Mouse (Mus musculus) skeletal muscle tissue, adult 2 months (tissue): ENCODE measurements around the gene Ralgps1.
"Not testable (repeated sequence)": the region's sequence is repeated elsewhere in the genome, so short reads cannot be mapped to it uniquely, and the experiment has no call there.

Source experiments
- DNase-seq: peaks from one replicate; pipeline ENCODE4 v3.0.0-alpha.2; 2012; ENCODE audit warnings: low read depth, low spot score

Gene Ralgps1

DNA sequence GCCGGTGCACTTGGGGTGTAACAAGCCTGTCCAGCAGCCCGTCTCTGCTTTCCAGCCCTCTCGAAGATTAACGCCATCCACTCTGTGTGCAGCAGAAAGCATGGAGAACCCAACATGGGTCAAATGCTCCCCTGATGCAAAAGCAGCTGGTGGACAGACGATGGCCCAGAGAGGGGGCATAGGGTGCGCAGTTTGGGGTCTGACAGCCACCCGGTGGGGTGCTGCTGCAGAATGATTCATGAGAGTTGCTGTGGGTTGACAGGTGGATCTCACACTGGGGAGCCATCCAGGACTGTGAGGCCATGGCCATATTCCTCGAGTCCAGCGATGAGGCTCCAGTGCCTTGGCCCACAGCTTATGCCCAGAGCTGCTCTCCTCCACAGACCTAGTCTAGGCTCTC lies 234.0 kb downstream of the Ralgps1 start:
- DNase-seq, result no peak

DNA sequence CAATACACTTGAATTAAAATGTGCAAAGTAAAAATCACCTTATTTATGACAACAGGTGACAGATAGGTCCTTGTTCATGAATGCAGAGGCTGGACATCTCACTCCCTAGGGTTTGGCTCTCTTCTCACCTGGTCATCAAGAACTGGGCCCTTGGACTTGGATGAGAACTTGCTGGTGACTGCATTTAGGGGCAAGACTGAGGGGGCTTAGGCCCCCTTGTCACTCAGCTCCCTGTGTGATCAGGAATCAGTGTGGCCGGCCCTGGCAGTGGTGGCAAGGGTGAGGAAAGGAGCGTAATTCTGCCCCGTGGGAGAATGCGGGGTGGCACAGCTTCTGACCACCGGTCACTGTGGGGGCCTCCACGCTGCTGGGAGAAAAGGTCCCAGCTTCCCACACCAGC lies 234.9 kb downstream of the Ralgps1 start:
- no peak for DNase-seq

DNA sequence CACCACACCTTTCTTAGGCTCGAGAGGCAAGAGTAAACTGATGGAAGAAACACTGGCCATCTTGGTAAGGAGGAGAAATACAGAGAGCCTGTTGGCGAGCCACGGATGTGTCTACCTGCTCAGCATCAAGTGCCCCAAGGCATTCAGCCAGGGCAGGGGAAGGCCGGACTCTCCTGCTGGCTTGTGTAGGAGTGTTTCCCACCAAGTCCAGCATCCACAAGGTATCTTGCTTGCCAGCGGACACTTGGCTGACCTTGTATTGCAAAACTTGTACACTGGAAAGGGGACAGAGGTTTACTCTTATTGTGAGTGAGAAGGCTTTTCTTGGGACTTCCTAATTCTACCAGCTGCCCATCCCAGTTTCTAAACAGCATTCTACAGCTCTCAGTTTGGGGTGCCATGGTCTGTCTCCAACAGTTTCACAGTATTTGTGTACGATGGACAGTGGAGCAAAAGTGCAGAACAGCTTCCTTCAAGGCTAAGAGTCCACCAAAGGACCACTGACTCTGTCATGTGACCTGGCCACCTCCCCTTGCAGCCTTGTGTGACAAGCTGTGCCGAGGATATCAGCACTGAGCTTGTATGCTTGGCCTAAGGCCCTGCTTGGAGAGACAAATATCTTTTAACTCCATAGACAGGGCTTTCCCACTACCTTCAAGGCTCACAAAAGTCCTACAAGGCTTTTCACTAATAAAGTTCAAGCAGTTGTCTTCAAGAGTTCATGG lies 236.4 kb downstream of the Ralgps1 start:
- no peak for DNase-seq

DNA sequence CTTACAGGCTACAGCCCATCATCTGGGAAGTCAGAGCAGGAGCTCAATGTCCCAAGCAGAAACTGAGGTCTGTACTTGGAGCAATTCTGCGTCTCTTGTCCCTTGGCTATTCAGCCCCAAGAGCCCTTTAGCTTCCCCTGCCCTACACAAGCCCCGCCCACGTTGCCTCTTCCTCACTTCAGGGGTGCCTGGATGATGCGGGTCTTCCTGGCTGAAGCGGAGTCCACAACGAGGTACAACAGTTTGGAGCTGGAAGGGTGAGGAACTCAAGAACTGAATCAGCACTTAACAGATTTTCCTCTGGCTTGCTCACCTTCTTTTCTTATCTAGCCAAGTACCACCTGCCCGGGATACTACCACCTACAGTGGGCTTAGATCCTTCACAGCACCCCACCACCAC lies 239.0 kb downstream of the Ralgps1 start:
- DNase-seq, result no peak

DNA sequence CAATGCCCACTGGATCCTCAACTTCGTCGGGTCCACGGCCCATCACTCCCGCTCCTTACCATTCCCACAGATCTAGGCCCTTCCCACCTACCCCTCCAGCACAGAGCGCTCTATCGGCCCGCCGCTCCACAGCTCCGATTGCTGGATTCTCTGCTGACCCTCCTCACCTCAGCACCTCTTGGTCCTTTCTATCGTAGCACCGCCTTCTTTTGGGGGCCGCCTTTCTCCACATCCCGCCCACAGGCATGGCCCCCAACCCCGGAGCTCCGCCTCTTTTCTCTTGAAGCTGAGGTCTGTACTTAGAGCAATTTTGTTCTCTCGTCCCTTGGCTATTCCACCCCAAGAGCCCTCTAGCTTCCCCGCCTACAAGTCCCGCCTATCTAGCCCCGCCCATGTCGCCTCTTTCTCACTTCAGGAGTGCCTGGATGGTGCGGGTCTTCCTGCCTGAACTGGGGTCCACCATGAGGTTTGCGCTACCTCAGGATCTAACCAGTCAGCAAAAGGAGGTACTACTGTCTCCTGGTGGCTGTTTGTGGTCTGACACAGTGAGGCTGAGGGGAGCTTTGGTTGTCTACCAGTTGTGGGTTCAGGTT lies 239.7 kb downstream of the Ralgps1 start, which contains the start of gene Garnl3:
Gene Garnl3, minus strand, starts transcription at position 155 of the 593 bp plus-strand sequence.
- DNase-seq, result no peak

DNA sequence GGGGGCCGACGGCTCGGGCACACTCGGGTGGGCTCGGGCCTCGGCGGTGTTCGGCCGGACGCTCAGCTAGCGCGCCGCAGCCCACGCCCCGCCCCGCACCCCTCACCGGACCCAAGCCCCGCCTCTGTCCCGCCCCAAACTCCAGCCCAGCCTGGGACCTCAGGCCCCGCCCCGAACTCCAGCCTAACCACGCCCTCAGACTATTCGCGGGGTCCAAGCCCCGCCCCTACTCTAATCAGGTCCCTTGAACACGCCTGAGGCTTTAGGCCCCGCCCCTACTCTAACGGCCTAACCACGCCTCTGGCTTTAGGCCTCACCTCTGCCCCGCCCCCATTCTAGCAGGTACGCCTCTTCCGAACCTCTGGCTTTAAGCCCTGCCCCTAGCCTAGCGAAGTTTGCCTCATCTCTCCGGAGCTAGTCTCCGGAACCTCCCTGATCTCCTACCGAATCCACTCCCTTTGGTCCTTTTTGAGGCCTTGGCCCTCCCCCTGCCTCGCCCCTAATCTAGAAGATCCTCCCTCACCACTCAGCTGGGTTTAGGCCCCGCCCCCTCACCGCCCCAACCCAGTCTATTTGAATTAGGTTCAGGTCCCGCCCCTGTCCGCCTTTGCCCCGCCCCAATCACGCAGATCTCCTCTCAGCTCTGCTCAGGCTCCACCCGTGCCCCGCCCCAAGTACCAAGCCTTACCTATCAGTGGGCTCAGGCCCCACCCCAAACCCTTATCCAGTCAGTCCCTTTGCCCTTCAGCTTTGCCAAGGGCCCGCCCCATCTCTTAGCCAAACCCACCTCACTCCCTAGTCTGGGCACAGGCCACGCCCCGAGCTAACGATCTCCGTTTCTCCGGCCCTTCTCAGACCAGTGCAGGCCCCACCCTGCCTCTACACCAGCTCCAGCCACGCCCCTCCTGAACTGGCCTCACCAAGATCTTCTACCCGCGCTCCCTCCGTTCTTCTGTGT lies 240.5 kb downstream of the Ralgps1 start:
- DNase-seq, result peak; percentile 97

DNA sequence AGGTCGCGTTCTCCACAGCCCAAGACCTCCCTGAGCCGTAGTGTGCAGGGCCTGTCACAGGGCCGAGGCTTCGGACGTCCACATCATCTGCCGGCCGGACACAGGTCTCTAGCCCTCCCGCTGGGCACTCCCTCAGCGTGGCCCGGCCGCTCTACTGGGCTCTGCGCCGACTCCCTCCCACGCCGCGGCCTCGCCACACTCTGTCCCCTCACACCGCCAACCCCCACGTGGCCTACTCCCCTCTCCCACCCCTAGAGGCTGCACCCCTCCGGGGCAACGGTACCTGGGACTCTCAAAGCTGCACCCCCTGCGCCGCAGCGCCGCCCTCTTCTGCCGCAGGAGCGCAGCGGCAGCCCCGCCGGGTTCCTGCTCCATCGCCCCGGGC lies 241.2 kb downstream of the Ralgps1 start:
- DNase-seq, result no peak

DNA sequence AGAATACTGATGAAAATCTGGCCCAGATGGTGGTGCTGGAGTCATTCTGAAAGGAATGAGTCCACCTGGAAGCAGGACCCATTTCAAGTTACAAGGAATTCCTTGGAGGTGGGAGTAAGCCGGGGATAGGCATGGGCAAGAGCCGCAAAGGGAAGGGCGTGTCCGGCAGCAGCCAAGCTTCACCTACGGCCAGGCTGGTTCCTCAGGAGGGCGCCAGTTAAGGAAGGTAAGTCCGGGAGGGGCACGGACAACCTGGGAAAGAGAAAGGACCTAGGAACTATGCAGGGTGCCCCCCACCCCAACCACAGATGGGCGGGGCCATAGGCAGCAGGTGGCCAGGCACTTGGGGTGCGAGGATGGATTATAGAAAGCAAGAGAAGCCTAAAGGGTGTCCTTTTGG lies 241.6 kb downstream of the Ralgps1 start:
- DNase-seq, result no peak

DNA sequence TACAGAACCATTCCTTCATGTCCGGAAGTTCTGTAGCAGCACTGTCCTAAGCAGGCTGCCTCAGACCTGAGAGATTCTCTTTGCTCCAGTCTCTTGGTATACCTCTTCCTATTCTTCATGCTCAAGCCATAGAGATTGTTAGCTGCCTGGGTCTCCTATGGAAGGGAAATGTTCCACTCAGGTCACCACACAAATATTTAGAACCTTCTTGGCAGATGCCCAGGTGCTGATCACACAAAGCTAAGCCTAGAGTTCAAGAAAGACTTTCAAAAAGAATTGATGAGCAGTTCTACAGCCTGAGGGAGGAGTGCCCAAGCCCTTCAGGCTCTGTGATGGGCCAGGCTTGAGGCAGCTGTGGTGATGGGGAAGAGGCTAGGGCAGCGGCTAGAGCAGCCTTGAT lies 242.3 kb downstream of the Ralgps1 start:
- no peak for DNase-seq

DNA sequence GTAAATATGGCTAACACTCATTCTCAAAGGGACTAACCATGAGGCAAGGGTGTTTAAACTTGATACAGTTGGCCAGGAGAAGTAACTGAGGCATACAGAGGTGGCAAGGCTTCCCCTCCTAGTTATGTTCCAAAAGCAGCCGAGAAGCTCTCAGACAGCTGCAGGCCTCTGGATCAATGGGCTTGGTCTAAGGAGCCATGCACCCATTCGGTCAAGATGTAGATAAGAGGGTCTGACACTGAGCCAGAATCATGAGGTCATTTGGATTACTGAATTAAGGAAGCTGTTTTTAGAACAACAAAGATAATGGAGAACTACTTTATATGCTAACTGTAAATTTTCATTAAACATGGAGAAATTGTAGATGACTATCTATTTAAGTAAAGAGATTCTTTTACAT lies 244.0 kb downstream of the Ralgps1 start:
- DNase-seq, result no peak

DNA sequence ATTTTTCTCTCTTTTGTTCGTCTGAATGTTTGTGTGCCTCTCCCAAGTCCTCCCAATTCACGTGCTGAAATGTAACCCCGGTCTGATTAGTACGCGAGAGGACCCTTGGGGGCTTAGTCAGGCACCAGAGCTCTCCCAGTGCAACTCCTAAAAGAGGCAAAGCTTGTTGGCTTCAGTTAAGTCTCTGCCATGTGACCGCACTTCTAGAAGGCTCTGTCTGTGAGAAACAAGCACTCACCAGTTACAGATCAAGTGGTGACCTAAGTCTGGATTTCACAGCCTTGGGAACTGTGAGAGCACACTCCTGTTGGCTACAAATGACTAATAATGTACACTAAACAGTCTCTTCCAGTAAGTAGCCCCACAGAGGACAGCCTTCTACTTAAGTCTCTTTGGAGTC lies 248.4 kb downstream of the Ralgps1 start:
- no peak for DNase-seq

DNA sequence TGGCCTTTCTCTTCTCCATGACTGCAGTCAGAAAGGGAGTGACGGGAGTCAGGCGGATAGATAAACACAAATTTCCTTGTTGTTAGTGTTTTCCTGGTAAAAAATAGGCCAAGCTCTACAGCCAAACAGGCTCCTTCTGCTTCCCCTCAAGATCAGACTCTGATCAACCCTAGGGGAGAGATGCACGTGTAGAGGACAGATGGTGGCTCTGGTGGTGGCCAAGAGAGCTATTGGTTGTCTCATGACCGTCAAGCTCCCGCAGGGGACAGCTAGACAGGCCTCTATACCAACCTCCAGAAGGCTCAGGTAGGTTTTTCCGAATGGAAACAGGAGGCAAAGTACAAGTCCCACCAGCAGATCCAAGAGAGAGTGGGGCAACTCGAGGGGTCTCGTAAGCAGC lies 270.8 kb downstream of the Ralgps1 start:
- DNase-seq, result no peak

DNA sequence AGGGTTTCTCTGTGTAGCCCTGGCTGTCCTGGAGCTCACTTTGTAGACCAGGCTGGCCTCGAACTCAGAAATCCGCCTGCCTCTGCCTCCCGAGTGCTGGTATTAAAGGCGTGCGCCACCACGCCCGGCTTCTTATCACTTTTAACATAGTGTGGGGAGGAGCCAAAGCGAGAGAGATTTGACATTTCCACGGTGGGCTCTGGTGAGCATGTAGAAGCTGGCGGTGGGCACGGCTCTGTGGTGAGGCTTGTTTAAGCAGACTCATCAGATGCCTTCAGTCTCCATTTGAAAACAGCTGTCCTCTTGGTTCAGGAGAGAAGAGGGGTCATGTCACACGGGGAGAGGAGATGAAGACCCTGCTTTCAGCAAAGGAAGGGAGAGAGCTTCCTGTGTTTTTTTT lies 274.0 kb downstream of the Ralgps1 start:
- not testable (repeated sequence) for DNase-seq

DNA sequence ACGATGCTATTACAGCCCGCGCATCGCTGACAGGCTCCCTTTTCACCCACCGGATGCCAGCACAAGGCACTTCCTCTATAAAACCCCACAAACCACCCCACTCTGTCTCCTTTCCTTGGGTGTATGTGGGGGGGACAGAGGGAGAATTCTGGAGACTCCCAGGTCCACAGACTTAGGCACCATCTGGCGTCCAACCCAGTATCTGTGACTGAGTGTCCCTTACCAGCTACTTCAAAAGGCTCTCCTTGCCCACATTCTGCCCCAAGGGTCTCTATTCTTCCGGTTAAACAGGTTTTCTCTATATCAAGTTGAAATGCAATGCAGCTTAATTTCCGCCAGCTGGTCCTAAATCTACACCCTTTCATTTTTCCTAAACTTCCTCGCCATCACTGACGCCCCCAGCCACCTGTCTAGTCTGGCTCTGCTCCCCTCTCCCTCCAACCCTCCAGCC lies 276.0 kb downstream of the Ralgps1 start:
- DNase-seq, result no peak

DNA sequence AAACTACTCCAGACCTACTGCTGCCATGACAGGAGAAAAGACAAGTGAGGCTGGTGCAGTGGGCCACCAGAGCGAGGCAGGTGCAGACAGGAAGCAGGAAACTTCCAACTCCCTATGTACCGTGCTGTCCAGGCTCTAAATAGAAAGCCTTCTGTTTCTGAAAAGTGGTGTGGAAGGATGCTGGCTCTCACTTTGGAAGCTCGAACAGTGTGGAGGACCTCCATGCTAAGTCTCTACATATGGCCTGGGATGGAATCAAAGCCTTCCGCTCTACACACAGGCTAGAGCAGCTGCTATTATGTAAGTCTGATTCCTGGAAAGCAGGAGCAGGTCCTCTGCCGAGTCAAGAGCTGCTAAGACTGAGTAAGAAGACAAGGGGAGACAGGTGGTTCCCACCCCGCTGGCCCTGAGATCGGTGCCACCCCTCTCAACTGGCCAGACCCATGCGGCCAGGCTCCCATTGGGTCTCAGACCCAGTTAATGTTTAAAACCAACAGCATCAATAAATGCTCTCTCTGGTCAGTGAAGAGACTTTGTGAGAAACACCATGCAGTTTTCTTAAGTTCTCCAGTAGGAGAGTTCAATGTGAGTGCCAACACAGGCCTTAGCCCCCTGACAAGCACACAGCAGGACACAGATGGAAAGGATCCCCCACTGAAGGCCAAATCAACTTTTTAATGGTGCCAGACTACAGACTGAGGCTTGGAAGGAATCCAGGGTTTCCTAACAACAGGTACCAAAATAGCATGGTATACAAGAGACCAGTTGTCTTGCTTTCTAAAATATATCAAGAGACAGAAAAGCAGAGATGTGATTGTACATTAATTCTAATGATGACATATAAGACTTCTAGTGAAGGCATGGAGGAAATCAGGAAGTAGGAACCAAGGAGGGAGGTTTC lies 280.4 kb downstream of the Ralgps1 start:
- no peak for DNase-seq

DNA sequence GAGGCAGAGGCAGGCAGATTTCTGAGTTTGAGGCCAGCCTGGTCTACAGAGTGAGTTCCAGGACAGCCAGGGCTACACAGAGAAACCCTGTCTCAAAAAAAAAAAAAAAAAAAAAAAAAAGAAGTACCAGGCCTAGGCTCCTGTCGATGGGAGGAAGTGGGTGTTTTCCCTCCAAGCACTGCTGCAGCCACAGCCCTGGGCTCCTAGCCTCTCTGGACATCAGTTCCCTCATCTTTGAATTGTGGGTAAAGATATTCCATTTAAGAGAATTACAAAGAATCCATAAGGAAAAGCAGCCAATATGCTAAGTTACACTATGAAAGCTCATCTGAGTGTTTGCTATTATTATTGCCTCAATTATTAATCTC lies 281.3 kb downstream of the Ralgps1 start:
- not testable (repeated sequence) for DNase-seq

DNA sequence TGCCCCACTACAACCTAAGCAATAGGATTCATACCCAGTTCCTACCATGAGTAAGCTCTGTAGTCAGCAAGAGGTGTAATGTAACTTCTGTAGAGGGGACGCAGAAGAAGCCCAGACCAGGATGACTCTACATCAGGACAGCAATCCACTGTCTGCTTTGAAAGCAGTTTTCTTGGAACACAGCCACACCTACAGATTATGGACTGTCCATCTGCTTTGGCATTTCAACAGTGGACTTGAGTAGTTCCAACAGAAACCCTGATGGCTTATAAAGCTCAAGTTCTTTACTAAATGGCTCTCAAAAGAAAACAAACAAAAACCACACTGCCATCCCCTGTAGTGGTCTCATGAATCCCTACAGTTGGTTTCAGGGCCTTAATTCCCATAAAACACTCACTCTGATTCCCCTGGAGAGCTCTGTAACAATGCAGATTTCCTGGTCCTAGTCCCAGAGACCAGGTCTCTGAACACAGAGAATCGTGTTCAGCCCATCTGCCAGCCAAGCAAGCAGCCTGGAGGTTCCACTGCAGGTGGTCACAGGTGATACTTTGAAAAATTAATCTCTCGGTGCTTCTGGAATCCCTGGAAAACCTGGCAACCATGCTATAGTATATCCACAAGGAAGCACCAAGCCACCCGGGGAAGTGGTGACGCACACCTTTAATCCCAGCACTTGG lies 281.8 kb downstream of the Ralgps1 start:
- no peak for DNase-seq

DNA sequence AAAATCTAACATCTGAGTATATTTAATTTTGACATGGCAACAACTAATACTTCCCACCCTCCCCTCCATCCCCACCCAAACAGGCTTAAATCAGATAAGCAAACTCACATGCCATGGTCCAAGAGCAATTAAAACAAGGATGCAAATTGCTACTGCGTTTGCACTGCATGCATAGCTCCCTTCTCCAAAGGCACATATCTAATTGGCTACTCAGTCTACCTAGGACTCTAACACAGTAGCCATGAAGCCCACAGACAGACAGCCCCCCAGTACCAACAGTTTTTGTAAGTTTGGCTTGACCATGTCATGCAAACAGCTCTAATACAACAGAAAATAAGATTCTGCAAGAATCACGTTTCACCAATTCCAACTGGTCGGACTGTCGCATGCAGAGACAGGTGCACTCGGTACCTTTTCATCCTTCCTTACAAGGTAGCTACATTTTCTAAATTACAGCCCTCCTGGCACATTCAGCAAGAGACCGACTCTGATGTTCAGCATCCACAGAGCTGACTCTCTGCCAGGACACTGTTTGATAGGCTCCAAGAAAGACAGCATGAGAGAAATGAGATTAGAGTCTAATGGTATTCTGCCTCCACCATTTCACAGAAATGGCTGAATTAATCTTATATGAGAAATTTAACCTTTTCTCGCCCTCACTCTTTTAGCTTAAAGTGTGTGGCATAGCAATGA lies 284.5 kb downstream of the Ralgps1 start:
- DNase-seq, result no peak

DNA sequence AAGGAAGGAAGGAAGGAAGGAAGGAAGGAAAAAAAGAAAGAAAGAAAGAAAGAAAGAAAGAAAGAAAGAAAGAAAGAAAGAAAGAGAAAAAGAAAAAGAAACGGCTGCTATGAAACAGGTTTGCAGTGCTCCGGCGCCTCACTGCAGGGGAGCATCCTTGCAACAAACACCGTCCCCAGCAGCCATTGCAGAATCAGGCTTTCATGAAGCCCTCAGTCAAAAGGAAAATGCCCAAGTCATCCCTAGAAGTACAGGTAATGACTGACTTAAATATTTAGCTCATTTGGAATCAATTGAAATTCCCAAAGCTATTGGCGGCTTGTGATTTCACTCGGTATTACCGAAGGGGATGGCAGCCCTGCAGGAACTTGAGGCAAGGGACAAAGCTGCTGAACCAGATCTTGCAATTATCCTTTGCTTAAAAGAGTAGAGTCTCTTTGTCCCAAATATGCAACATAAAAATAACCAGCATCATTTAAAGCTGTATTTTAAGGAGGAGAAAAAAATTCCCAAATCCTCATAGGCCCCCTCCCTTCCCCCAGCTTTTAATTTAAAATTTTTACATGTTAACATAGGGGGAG lies 285.2 kb downstream of the Ralgps1 start:
- DNase-seq, result no peak

DNA sequence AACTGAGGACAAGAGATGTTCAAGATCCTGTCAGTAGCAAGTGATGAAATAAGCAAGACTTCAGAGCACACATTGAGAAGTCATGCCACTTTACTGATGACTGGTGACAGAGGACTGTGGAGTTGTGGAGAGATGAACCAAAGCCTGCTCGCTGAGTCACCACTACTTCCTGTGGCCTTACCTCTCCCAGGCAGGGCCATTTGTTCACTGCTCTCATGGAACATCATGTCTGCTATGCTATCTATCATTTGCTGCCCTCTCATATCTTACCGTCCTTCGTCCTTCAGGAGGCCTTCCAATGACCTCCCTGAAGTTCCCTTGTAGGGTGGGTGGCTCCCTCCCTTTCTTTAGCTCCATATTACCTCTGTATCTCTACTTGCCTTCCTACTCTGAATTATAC lies 287.1 kb downstream of the Ralgps1 start:
- DNase-seq, result no peak
